Mouse (Mus musculus): ENCODE results near the gene Zmynd15. TPM values are rescaled to one million over a fixed set of nuclear protein-coding genes. Genes with fewer than 3 reads are reported as not detected.

Gene Zmynd15
- polyA plus RNA-seq, 1 experiment = 31.2 TPM

DNA sequence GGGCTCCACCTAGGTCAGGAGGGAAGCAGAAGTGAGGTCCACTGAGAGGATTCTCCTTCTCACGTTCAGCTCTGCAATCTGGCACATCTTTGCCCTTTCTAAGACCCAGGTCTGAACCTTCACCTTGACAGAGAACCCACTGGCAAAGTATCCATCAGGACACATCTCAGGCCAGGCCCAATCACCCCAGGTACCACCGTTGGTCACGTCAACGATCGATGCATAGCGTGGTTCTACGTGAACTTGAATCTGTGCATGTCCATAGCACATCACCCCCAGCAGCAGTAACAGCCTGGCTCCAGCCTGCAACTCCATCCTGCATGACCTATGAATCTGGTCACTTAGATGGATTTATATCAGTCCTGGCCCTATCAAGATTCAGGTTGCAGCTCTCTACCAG, 55.1 kb downstream of the Zmynd15 start, which contains the start of gene Vmo1:
Gene Vmo1 (minus strand): TSS at position 329 of the 400 bp plus-strand sequence.
- WGBS = 90% methylated on average over 7 of the region's 7 CpGs
- DNase-seq = no peak

More for the DNA sequence above, 55.1 kb downstream of the Zmynd15 start, which contains the start of gene Vmo1:
- Histone ChIP-seq H3K27me3 (ENCODE audit: control insufficient read depth, insufficient read depth, low read length) (no peaks in the 10 kb centered on the region), H3K4me3 (ENCODE audit: control insufficient read depth, insufficient read depth, low read length) (no peak within 1 kb of the TSS), H3K36me3 (ENCODE audit: control insufficient read depth, insufficient read depth, low read length) (no peaks in the 10 kb centered on the region), H3K4me1 (replicated peaks; ENCODE audit: control insufficient read depth, insufficient read depth, low read length) (peaks cover 5% of the 10 kb centered on the region), H3K27ac (ENCODE audit: control insufficient read depth, insufficient read depth, low read length) (peak within 1 kb of the TSS; percentile 45; the same call in 1 of the 2 replicates)
- no peak for TF ChIP-seq CTCF (IDR thresholded peaks at IDR 0.05; ENCODE audit: borderline replicate concordance, control insufficient read depth, extremely low read depth, insufficient read depth, low read length, poor library complexity)
- no peak for TF ChIP-seq POLR2A (IDR thresholded peaks at IDR 0.05; ENCODE audit: control insufficient read depth, extremely low read depth, insufficient read depth, low read length, poor library complexity)

Other genes with a start within 250 kb of the Zmynd15 start
- 4.5 and 5.3 TPM in 2 replicates for gene Slc16a11, start 246.7 kb upstream of the Zmynd15 start, polyA plus RNA-seq (2012; rRNA removed)
- 2.9 and 6.1 TPM in 2 replicates for gene Slc16a13, start 238.4 kb upstream of the Zmynd15 start, polyA plus RNA-seq (2012; rRNA removed)
- 0.97 and 1.6 TPM in 2 replicates for gene Bcl6b, start 229.6 kb upstream of the Zmynd15 start, polyA plus RNA-seq (2012; rRNA removed)
- gene 0610010K14Rik, start 221.5 kb upstream of the Zmynd15 start, polyA plus RNA-seq (2012; rRNA removed) = 150 and 153 TPM in 2 replicates
- gene Gm21988, start 219.6 kb upstream of the Zmynd15 start, polyA plus RNA-seq (2012; rRNA removed) = 11.1 and 11.6 TPM in 2 replicates
- 173 and 186 TPM in 2 replicates for gene Rnasek, start 219.6 kb upstream of the Zmynd15 start, polyA plus RNA-seq (2012; rRNA removed)
- 0.68 and 1.2 TPM in 2 replicates for gene Alox12, start 204.1 kb upstream of the Zmynd15 start, polyA plus RNA-seq (2012; rRNA removed)
- 38.5 and 44.2 TPM in 2 replicates for gene Alox12e, start 136.8 kb upstream of the Zmynd15 start, polyA plus RNA-seq (2012; rRNA removed)
- gene Alox15, start 107.4 kb upstream of the Zmynd15 start, polyA plus RNA-seq (2012; rRNA removed) = 10.3 and 14.5 TPM in 2 replicates
- 33.0 and 40.4 TPM in 2 replicates for gene Pelp1, start 49.4 kb upstream of the Zmynd15 start, polyA plus RNA-seq (2012; rRNA removed)
- 213 and 220 TPM in 2 replicates for gene Arrb2, start 26.8 kb upstream of the Zmynd15 start, polyA plus RNA-seq (2012; rRNA removed)
- 29.1 and 34.8 TPM in 2 replicates for gene Med11, start 7.5 kb upstream of the Zmynd15 start, polyA plus RNA-seq (2012; rRNA removed)
- 57.7 and 92.8 TPM in 2 replicates for gene Cxcl16, start 551 bp downstream of the Zmynd15 start, polyA plus RNA-seq (2012; rRNA removed)
- 7.0 and 8.0 TPM in 2 replicates for gene Tm4sf5, start 45.8 kb downstream of the Zmynd15 start, polyA plus RNA-seq (2012; rRNA removed)
- 5.3 and 7.2 TPM in 2 replicates for gene Vmo1, start 55.2 kb downstream of the Zmynd15 start, polyA plus RNA-seq (2012; rRNA removed)
- 0.22 and 0.50 TPM in 2 replicates for gene Gltpd2, start 59.8 kb downstream of the Zmynd15 start, polyA plus RNA-seq (2012; rRNA removed)
- 387 and 460 TPM in 2 replicates for gene Psmb6, start 65.9 kb downstream of the Zmynd15 start, polyA plus RNA-seq (2012; rRNA removed)
- not detected in 2 replicates for gene Gm40193, start 73.5 kb downstream of the Zmynd15 start, polyA plus RNA-seq (2012; rRNA removed)
- gene Pld2, start 80.6 kb downstream of the Zmynd15 start, polyA plus RNA-seq (2012; rRNA removed) = 12.8 and 16.1 TPM in 2 replicates
- gene Mink1, start 103.4 kb downstream of the Zmynd15 start, polyA plus RNA-seq (2012; rRNA removed) = 151 and 172 TPM in 2 replicates
- 0.15 TPM in 1 of 2 replicates, not detected in the other for gene 4930544D05Rik, start 156.4 kb downstream of the Zmynd15 start, polyA plus RNA-seq (2012; rRNA removed)
- 0.53 and 1.1 TPM in 2 replicates for gene Chrne, start 159.8 kb downstream of the Zmynd15 start, polyA plus RNA-seq (2012; rRNA removed)
- gene Gp1ba, start 179.7 kb downstream of the Zmynd15 start, polyA plus RNA-seq (2012; rRNA removed) = 0.04 TPM in 2 replicates
- gene Rnf167, start 187.8 kb downstream of the Zmynd15 start, polyA plus RNA-seq (2012; rRNA removed) = 285 and 346 TPM in 2 replicates
- 132 and 162 TPM in 2 replicates for gene Slc25a11, start 188.0 kb downstream of the Zmynd15 start, polyA plus RNA-seq (2012; rRNA removed)
- gene Pfn1, start 195.2 kb downstream of the Zmynd15 start, polyA plus RNA-seq (2012; rRNA removed) = 3,213 and 4,498 TPM in 2 replicates
- 25.3 and 75.8 TPM in 2 replicates for gene Eno3, start 197.8 kb downstream of the Zmynd15 start, polyA plus RNA-seq (2012; rRNA removed)
- 27.5 and 32.2 TPM in 2 replicates for gene Spag7, start 210.0 kb downstream of the Zmynd15 start, polyA plus RNA-seq (2012; rRNA removed)
- 38.4 and 42.7 TPM in 2 replicates for gene Camta2, start 228.7 kb downstream of the Zmynd15 start, polyA plus RNA-seq (2012; rRNA removed)
- 1.1 and 1.9 TPM in 2 replicates for gene Inca1, start 240.7 kb downstream of the Zmynd15 start, polyA plus RNA-seq (2012; rRNA removed)
- 25.5 and 32.1 TPM in 2 replicates for gene Kif1c, start 241.1 kb downstream of the Zmynd15 start, polyA plus RNA-seq (2012; rRNA removed)